Mouse (Mus musculus) C3H10T1/2 (cell line): ENCODE results near the gene Gm3371. TPM values are rescaled to one million over a fixed set of nuclear protein-coding genes. Genes with fewer than 3 reads are reported as not detected.

Source experiments
- polyA plus RNA-seq, 2 experiments: library from polyadenylated mRNA; unstranded; fragments of >200 nt; fragmentation: generic; extraction: Trizol; gene quantifications; one replicate each; pipeline ENCODE4 v1.2.1; 2012; ENCODE audit warnings: missing spikeins in 2 of 2

The Gm3371 gene
- polyA plus RNA-seq = under 1 TPM in 1 of 2 experiments, not detected in 1; 0.02 TPM

DNA sequence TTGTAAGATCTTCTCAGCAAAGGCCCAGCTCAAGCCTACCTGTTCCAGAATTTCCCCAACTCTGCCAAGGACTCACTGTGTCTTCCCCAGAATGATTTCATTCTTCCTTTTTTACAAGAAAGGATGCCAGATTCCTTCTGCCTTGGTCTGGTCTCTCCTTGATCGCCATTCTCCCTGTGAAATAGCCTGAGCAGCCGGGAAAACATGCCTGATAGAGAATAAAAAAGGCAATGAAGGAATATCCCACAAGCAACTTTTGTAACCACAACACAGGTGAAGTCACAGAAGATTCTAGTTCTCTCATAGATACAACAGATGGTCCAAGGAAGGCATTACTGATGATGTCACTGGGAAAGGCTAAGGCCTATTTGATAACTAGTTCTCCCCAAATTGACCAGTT is at the start of gene Gm3371:
Gene Gm3371, minus strand, starts transcription at position 101 of the 400 bp plus-strand sequence.

GRCm38 (mm10) chr14:44433335-44433734 is 22.8 kb upstream of the Gm3371 start, which contains the start of gene Gm8232:
TSS of gene Gm8232 (plus strand) at chr14:44433635.

DNA sequence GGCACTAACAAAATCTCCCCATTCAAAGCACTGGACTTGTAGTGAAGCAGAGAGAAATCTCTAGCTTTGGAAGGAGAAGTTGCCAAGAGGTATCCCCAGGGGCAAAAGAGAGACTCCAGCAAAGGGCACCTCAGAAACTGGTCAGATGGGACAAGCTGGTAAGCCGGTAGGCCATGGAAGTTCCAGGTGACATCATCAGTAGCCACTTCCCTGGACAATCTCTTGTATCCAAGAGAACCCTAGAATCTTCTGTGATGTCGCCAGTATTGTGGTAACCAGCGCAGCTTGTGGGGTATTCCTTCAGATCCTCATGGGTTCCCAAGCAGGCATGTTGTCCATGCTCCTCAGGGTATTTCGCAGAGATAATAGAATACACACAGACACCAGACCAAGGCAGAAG is 45.4 kb downstream of the Gm3371 start, which contains the start of gene Gm8229:
Gene Gm8229, plus strand, starts transcription at position 301 of the 400 bp plus-strand sequence.

Other genes starting within 250 kb of the Gm3371 start
- gene Gm8212, start 213.0 kb downstream of the Gm3371 start, polyA plus RNA-seq = under 1 TPM in 1 of 2 experiments, not detected in 1; 0.04 TPM
- gene 4930503E14Rik, start 197.4 kb downstream of the Gm3371 start, polyA plus RNA-seq = under 1 TPM; 0.02 to 0.05 TPM
- gene Gm8220, start 125.1 kb downstream of the Gm3371 start, polyA plus RNA-seq = under 1 TPM in 1 of 2 experiments, not detected in 1; 0.05 TPM
- under 1 TPM; 0.02 to 0.22 TPM for gene Gm5930, start 72.1 kb downstream of the Gm3371 start, polyA plus RNA-seq
- not detected for gene Gm8229, start 45.3 kb downstream of the Gm3371 start, polyA plus RNA-seq
- not detected for gene Gm8232, start 22.9 kb upstream of the Gm3371 start, polyA plus RNA-seq
- not detected for gene BC061237, start 81.8 kb upstream of the Gm3371 start, polyA plus RNA-seq
- gene Gm17093, start 107.6 kb upstream of the Gm3371 start, polyA plus RNA-seq = not detected
- not detected for gene Gm8247, start 172.5 kb upstream of the Gm3371 start, polyA plus RNA-seq
- gene Gm5624, start 217.2 kb upstream of the Gm3371 start, polyA plus RNA-seq = 1 to 10 TPM; 1.5 to 7.9 TPM